Mouse (Mus musculus): ENCODE measurements around the gene Pdha2. TPM values are rescaled to one million over a fixed set of nuclear protein-coding genes. Genes with fewer than 3 reads are reported as not detected.

Gene Pdha2
- polyA plus RNA-seq, 1 experiment from 2014 or later: not detected

- Histone ChIP-seq H3K4me3 (no peak overlapping the region), H3K27me3 (no peaks in the 10 kb centered on the region), H3K9me3 (replicated peaks) (no peaks in the 10 kb centered on the region), H3K36me3 (no peaks in the 10 kb centered on the region), H3K27ac (no peak overlapping the region), H3K9ac (no peak overlapping the region), H3K4me2 (replicated peaks) (no peak overlapping the region), H3K4me1 (no peaks in the 10 kb centered on the region)
- no peak for ATAC-seq (ENCODE audit: low FRiP score)
- 87% methylated on average over 2 of the region's 2 CpGs for WGBS
Measured at GRCm38 (mm10) chr3:141201766-141202165, 10.4 kb downstream of the Pdha2 start.

DNA sequence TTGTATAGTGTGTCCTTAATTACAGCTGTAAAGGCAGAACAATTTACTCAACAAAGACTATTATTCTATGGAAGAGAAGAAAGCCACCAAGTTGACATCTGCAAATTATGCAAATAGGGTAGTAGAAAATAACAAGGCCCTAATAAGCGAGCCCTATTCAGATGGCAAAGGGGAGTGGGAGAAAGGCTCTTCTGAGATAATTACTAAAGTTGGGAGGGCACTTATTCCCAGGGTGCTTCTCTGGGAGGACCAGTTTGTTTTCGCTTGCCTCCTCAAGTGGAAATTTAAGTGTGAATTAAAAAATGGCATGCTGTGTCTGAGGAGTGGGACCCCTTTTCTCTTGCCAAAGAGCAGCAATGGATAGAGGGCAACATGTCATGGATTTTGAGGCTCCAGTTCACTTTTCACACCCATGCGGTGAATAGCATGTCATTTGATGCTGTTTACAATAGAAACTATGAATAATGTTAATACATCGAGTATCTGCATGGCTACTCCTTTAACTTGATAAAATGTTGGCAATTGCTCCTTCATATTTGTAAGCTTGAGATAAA, 14.8 kb downstream of the Pdha2 start:
- Histone ChIP-seq H3K9ac (no peak overlapping the region), H3K9me3 (replicated peaks) (no peaks in the 10 kb centered on the region), H3K27ac (no peak overlapping the region), H3K4me3 (no peak overlapping the region), H3K27me3 (no peaks in the 10 kb centered on the region), H3K4me1 (no peaks in the 10 kb centered on the region), H3K4me2 (replicated peaks) (no peak overlapping the region), H3K36me3 (no peaks in the 10 kb centered on the region)
- peak; percentile 66 for ATAC-seq (ENCODE audit: low FRiP score)
- WGBS: 61% methylated on average over 4 of the region's 4 CpGs

DNA sequence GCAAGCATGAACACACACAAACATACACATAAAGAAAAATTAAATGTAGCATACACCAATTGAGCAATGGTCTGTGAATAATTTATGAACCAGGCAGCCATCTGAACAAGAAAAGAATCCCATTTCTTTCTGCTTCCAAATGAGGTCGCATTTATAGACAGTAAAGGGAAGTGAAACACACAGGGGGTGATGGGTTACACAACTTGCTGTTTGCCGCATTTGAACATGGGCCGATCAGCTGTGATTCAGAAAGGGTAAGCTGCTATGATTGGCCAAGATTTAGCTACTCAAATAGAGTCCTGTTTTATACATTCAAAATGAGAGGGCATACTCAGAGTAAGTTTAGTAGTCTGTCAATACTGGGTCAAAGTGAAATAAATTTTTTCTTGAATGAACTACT, 20.5 kb downstream of the Pdha2 start:
- WGBS: 56% methylated on average over 3 of the region's 3 CpGs
- no peak overlapping the region for H3K4me2 ChIP-seq (replicated peaks)
- no peaks in the 10 kb centered on the region for H3K27me3 ChIP-seq
- H3K4me1 ChIP-seq: no peaks in the 10 kb centered on the region
- H3K36me3 ChIP-seq: no peaks in the 10 kb centered on the region
- no peak overlapping the region for H3K27ac ChIP-seq
- no peak for ATAC-seq (ENCODE audit: low FRiP score)
- no peaks in the 10 kb centered on the region for H3K9me3 ChIP-seq (replicated peaks)
- H3K9ac ChIP-seq: no peak overlapping the region
- H3K4me3 ChIP-seq: no peak overlapping the region

- no peak overlapping the region for H3K9ac ChIP-seq
- no peaks in the 10 kb centered on the region for H3K9me3 ChIP-seq (replicated peaks)
- 50% methylated on average over 4 of the region's 4 CpGs for WGBS
- H3K27me3 ChIP-seq: no peaks in the 10 kb centered on the region
- no peak for ATAC-seq (ENCODE audit: low FRiP score)
- H3K4me1 ChIP-seq: no peaks in the 10 kb centered on the region
- H3K36me3 ChIP-seq: no peaks in the 10 kb centered on the region
- no peak overlapping the region for H3K4me2 ChIP-seq (replicated peaks)
- H3K4me3 ChIP-seq: no peak overlapping the region
- H3K27ac ChIP-seq: no peak overlapping the region
Measured at GRCm38 (mm10) chr3:141190429-141190828, 21.7 kb downstream of the Pdha2 start.

GRCm38 (mm10) chr3:141160986-141161385, 51.2 kb downstream of the Pdha2 start:
- no peak overlapping the region for H3K4me2 ChIP-seq (replicated peaks)
- no peak overlapping the region for H3K4me3 ChIP-seq
- no peak for ATAC-seq (ENCODE audit: low FRiP score)
- H3K27ac ChIP-seq: no peak overlapping the region
- no peaks in the 10 kb centered on the region for H3K4me1 ChIP-seq
- H3K9ac ChIP-seq: no peak overlapping the region
- no peaks in the 10 kb centered on the region for H3K27me3 ChIP-seq
- H3K36me3 ChIP-seq: no peaks in the 10 kb centered on the region
- H3K9me3 ChIP-seq (replicated peaks): no peaks in the 10 kb centered on the region

All from hindbrain, embryonic 12.5 days (tissue).